Mouse (Mus musculus) brain, embryonic 18.5 days (tissue): ENCODE data around the gene Il10rb.

Experiments used
- DNase-seq: peaks from one replicate; pipeline ENCODE4 v3.0.0-alpha.2; 2012; ENCODE audit warnings: low read depth, low spot score

Il10rb gene

GRCm38 (mm10) chr16:91405640-91406584 is at the start of gene Il10rb:
Gene Il10rb, plus strand, starts transcription at chr16:91406164.
- no peak for DNase-seq

- DNase-seq: no peak
Observed at GRCm38 (mm10) chr16:91356760-91357525, 49.0 kb upstream of the Il10rb start.

GRCm38 (mm10) chr16:91357526-91357900 is 48.5 kb upstream of the Il10rb start:
- no peak for DNase-seq

DNA sequence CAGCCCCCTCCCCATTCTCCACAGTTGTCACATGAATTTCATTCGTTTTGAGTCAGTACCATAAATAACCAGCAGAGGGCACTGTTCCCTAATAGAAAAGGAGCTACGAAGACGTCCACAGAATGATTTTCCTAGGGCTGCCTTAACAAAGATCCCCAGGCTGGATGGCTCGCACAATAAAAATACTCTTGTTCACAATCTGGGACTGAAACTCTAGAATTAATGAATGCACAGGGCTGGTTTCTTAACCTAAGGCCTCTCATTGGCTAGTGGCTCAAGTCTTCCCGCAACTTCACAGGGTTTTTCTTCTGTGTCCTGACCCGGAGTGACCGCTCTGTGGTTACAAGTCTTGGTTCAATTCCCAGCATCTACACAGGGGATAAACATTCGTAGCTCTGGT is 47.4 kb upstream of the Il10rb start:
- peak; percentile 46 for DNase-seq

GRCm38 (mm10) chr16:91359531-91359930 is 46.4 kb upstream of the Il10rb start:
- no peak for DNase-seq

- no peak for DNase-seq
Observed at GRCm38 (mm10) chr16:91360162-91360561, 45.8 kb upstream of the Il10rb start.

- no peak for DNase-seq
Observed at GRCm38 (mm10) chr16:91362006-91362405, 44.0 kb upstream of the Il10rb start.

- no peak for DNase-seq
Observed at GRCm38 (mm10) chr16:91362616-91363272, 43.2 kb upstream of the Il10rb start.

DNA sequence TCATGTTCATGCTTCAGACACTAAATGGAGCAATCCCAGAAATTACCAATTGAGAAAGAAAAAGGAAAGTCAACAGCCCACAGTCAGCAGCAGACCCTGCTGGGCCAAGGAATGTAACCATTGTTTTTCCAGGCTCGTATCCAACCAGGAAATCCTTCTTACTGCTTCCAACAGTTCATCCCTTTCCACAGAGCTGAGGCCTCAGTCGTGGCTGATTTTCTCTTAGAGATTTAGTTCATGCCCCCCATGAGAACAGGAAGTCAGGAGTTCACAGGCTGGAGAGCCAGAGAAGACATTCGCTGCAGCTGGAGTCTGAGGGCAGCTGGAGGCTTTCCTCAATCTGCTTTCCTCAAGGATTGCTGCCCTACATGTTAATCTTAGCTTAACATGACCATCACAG is 42.5 kb upstream of the Il10rb start:
- no peak for DNase-seq

- DNase-seq: no peak
Observed at GRCm38 (mm10) chr16:91366567-91366966, 39.4 kb upstream of the Il10rb start.

DNA sequence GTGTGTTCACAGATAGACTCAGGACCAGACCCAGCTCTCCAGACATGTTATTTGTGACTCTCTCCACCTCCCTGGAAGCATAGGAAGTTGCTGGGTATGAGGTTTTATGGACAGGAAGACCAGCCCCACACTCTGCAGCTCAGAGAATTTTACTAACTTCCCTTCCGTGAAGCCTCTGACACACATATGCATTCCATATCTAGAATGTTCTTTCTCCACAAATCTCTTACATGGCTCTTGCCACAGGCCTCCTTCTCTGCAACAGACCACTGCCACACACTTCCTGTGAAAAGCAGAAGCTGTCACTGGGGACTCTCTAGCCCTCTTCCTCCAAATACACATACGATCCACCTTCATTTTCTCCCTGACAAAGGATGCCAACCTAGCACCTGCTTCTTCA is 38.9 kb upstream of the Il10rb start:
- no peak for DNase-seq

- DNase-seq: peak; percentile 73
Observed at GRCm38 (mm10) chr16:91372577-91373472, 33.1 kb upstream of the Il10rb start, which contains the start of gene Ifnar2. Gene Ifnar2, plus strand, starts transcription at chr16:91372783.

DNA sequence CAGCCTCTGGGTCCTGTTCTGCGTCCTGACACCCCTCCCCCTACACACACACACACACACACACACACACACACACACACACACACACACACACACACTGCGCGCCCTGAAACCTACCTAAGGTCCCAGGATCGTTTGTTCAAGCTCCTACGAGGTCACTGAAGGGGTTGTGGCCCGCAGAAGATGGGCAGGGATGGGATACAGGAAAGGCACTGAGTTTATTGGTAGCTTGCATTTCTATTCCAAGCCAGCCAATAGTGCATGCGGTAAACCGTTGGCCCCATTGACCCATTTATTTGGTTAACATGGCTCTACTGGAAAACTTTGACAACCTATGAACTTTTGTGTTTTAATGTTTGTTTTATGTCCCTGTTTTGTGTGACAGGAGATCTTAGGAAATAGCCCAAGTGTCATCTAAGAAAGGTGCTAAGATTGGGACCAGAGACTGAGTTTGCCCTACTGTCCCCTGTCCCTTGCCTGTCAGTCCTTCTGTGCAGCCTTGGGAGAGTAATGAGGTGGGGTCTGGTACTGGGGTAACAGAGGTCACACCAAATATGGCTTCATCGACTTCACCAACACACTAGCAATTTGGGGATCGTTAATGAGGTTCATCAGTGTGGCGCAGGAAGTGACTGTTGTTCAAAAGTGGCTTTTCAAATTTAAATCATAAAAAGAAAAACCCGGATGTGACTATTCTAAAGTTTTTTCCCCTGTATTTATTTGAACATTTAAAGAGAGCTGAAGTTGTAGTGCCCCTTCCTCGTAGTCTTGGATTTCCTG is 32.3 kb upstream of the Il10rb start:
- DNase-seq: no peak

DNA sequence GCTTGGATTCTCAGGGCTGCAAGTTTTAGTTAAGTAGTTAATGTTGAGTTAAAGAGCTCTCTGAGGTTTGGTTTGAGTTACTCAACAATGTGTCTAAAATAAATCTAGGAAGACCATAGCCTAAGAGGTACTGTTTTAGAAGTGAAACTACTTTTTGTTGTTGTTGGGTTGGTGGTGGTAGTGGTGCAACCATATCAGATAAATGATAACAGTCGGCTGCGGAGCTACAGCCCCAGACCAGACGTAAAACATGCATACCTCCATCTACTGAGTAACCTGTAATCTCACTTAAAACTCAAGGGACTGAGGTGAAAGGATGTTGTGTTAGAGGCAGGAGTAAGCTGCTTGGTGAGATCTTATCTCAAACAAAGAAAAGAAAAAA is 31.7 kb upstream of the Il10rb start:
- no peak for DNase-seq

DNA sequence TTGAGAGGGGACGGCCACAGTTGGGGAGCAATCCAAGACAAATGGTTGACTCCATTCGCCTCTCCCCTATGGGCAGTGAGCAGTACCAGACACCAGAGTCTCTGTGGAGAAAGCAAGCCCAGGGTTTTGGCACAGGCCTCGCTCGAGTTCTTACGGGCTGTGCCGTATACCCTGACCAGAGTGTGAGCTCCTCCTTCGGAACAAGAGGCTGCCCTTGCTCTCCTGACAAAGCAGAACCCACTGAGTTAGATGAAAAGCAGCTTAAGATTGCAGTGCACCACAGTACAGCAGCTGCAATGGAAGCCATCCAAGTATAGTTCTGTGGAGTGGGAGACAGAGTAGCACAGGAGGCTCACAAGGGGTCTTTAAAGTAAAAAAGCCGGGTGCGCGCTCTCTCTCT is 29.3 kb upstream of the Il10rb start:
- DNase-seq: no peak

GRCm38 (mm10) chr16:91378431-91378986 is 27.5 kb upstream of the Il10rb start:
- no peak for DNase-seq

DNA sequence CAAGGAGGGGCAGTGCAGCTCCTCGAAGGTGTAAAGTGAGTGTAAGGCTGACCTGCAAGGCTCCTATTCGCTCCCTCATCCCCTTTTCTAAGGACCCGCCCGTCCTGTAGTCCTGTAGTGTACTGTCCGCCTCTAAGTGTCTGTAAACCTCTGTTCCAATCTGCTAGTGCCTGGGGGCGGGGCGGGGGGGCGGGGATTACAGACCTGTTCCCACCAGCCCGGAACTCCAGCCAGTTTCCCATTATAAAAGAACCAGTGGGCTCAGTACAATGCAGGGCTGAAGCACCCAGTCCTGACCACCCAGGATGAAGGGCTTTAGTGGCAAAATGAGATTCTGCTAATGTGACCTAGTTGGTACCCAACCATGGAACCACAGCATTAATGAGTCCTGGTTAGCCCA is 27.0 kb upstream of the Il10rb start:
- DNase-seq: no peak

- DNase-seq: no peak
Observed at GRCm38 (mm10) chr16:91379412-91379811, 26.6 kb upstream of the Il10rb start.

- no peak for DNase-seq
Observed at GRCm38 (mm10) chr16:91380151-91380550, 25.8 kb upstream of the Il10rb start.

DNA sequence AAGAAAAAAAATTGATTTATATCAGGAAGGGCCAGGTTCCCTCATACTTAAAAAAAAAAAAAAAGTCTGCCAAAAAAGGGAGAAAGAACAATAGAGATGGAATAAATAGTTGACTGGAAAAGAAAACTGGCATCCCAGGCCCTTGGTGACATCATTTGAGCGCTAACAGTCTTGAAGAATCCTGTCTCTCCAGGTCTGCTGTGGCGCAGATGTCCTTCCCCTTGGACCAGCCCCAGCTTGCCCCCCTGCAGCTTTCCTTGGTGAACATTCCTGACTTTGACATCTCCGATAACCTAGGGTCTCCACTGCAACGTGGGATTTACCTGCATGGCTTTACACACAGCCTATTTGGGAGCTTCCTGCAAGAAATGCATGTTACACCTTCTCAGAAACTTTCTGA is 24.4 kb upstream of the Il10rb start:
- DNase-seq: no peak
